Mouse (Mus musculus) MEL (cell line): ENCODE measurements around the gene Macrod2. TPM values are rescaled to one million over a fixed set of nuclear protein-coding genes. Genes with fewer than 3 reads are reported as not detected.

Source experiments
- DNase-seq: peaks from one replicate; pipeline ENCODE4 v3.0.0; 2011; ENCODE audit warnings: low read depth, low spot score
- H3K27ac ChIP-seq: 2 replicates; pipeline ENCODE4 v1.5.1; 2012; ENCODE audit warnings: low read depth, mild to moderate bottlenecking, control low read depth, low read length, moderate library complexity; ENCODE audit not compliant: control insufficient read depth
- H3K27me3 ChIP-seq, 2 experiments: fragments of 150-350 bp in 1 of 2; sonication (generic) in 1 of 2; 2 replicates each; pipeline ENCODE4 v1.6.1; 2012; ENCODE audit warnings: low read length in 2 of 2, mild to moderate bottlenecking in 2 of 2, improper control_type of control experiment in 1 of 2, moderate library complexity in 1 of 2; ENCODE audit not compliant: insufficient read depth in 2 of 2, control insufficient read depth in 1 of 2
- H3K36me3 ChIP-seq, 2 experiments: 2 replicates each; pipeline ENCODE4 v1.6.1; 2012 to 2014; ENCODE audit warnings: low read length in 2 of 2, improper control_type of control experiment in 1 of 2, inconsistent platforms in 1 of 2, mild to moderate bottlenecking in 1 of 2; ENCODE audit not compliant: insufficient read depth in 2 of 2, control insufficient read depth in 1 of 2
- H3K4me1 ChIP-seq, 2 experiments: fragments of 150-350 bp in 1 of 2; sonication (generic) in 1 of 2; 2 replicates each; pipeline ENCODE4 v1.6.1; 2012; ENCODE audit warnings: low read length in 2 of 2, improper control_type of control experiment in 1 of 2, mild to moderate bottlenecking in 1 of 2; ENCODE audit not compliant: insufficient read depth in 2 of 2, control insufficient read depth in 1 of 2
- H3K4me3 ChIP-seq, 2 experiments: fragments of 150-350 bp in 1 of 2; sonication (generic) in 1 of 2; 2 replicates each; pipeline ENCODE4 v1.5.1; 2012; ENCODE audit warnings: low read depth in 2 of 2, low read length in 2 of 2, mild to moderate bottlenecking in 2 of 2, moderate library complexity in 2 of 2, control low read depth in 1 of 2, improper control_type of control experiment in 1 of 2; ENCODE audit not compliant: control insufficient read depth in 1 of 2, insufficient read depth in 1 of 2
- H3K79me2 ChIP-seq: 2 replicates; pipeline ENCODE4 v1.6.1; 2012; ENCODE audit warnings: mild to moderate bottlenecking, low read length, moderate library complexity; ENCODE audit not compliant: control insufficient read depth, poor library complexity, insufficient read depth
- H3K9ac ChIP-seq: 2 replicates; pipeline ENCODE4 v1.6.1; 2012; ENCODE audit warnings: low read depth, mild to moderate bottlenecking, control low read depth, low read length, moderate library complexity; ENCODE audit not compliant: control insufficient read depth, poor library complexity, severe bottlenecking
- H3K9me3 ChIP-seq: fragments of 150-350 bp; sonication (generic); replicated peaks from 2 replicates; pipeline ENCODE4 v1.6.1; 2012; ENCODE audit warnings: mild to moderate bottlenecking, low read length, improper control_type of control experiment, moderate library complexity; ENCODE audit not compliant: insufficient read depth
- BHLHE40 ChIP-seq: IDR thresholded peaks from 2 replicates; pipeline ENCODE4 v1.6.1; 2012; ENCODE audit warnings: low read depth, mild to moderate bottlenecking, inconsistent platforms, low read length, improper control_type of control experiment, borderline replicate concordance
- E2F4 ChIP-seq: IDR thresholded peaks from 2 replicates; pipeline ENCODE4 v1.6.1; 2011; ENCODE audit warnings: low read depth, low read length, improper control_type of control experiment, borderline replicate concordance
- ELF1 ChIP-seq: IDR thresholded peaks from 2 replicates; pipeline ENCODE4 v1.6.1; 2014; ENCODE audit warnings: low read depth, mild to moderate bottlenecking, inconsistent platforms, low read length, improper control_type of control experiment, moderate library complexity
- EP300 ChIP-seq, 2 experiments: IDR thresholded peaks; 2 replicates each; pipeline ENCODE4 v1.6.1; 2011; ENCODE audit warnings: improper control_type of control experiment in 2 of 2, low read length in 2 of 2, low read depth in 1 of 2, mild to moderate bottlenecking in 1 of 2
- ETS1 ChIP-seq: IDR thresholded peaks from 2 replicates; pipeline ENCODE4 v1.6.1; 2012; ENCODE audit warnings: low read depth, mild to moderate bottlenecking, inconsistent platforms, low read length, improper control_type of control experiment, moderate library complexity
- GATA1 ChIP-seq: IDR thresholded peaks from 2 replicates; pipeline ENCODE4 v1.6.1; 2011; ENCODE audit warnings: low read depth, low read length, improper control_type of control experiment
- HCFC1 ChIP-seq: IDR thresholded peaks from 2 replicates; pipeline ENCODE4 v1.6.1; 2012; ENCODE audit warnings: low read depth, mild to moderate bottlenecking, inconsistent platforms, low read length, improper control_type of control experiment, moderate library complexity
- KAT2A ChIP-seq: conservative IDR thresholded peaks from 2 replicates; pipeline ENCODE4 v1.6.1; 2012; ENCODE audit warnings: low read depth, low read length, improper control_type of control experiment, inconsistent platforms
- MAFK ChIP-seq: IDR thresholded peaks from 2 replicates; pipeline ENCODE4 v1.6.1; 2011; ENCODE audit warnings: low read depth, mild to moderate bottlenecking, low read length, improper control_type of control experiment, borderline replicate concordance
- MAZ ChIP-seq: IDR thresholded peaks from 2 replicates; pipeline ENCODE4 v1.6.1; 2012; ENCODE audit warnings: low read depth, mild to moderate bottlenecking, inconsistent platforms, low read length, improper control_type of control experiment
- MEF2A ChIP-seq: IDR thresholded peaks from 2 replicates; pipeline ENCODE4 v1.6.1; 2014; ENCODE audit warnings: low read depth, mild to moderate bottlenecking, inconsistent platforms, low read length, improper control_type of control experiment; ENCODE audit not compliant: poor library complexity, insufficient replicate concordance, severe bottlenecking; ENCODE audit errors: extremely low read depth
- MYC ChIP-seq: IDR thresholded peaks from 2 replicates; pipeline ENCODE4 v1.6.1; 2011; ENCODE audit warnings: low read depth, mild to moderate bottlenecking, low read length, improper control_type of control experiment, moderate library complexity
- NELFE ChIP-seq: IDR thresholded peaks from 2 replicates; pipeline ENCODE4 v1.6.1; 2011; ENCODE audit warnings: low read depth, low read length, improper control_type of control experiment
- NRF1 ChIP-seq: IDR thresholded peaks from 2 replicates; pipeline ENCODE4 v1.6.1; 2014; ENCODE audit warnings: low read depth, mild to moderate bottlenecking, inconsistent platforms, low read length, improper control_type of control experiment, moderate library complexity; ENCODE audit not compliant: poor library complexity, insufficient read depth, severe bottlenecking
- POLR2A ChIP-seq, 2 experiments: IDR thresholded peaks; 2 replicates each; pipeline ENCODE4 v1.6.1; 2011 to 2012; ENCODE audit warnings: low read length in 2 of 2, mild to moderate bottlenecking in 2 of 2, control low read depth in 1 of 2, improper control_type of control experiment in 1 of 2, low read depth in 1 of 2, moderate library complexity in 1 of 2; ENCODE audit not compliant: control insufficient read depth in 1 of 2, insufficient read depth in 1 of 2, poor library complexity in 1 of 2
- POLR2AphosphoS2 ChIP-seq: IDR thresholded peaks from 2 replicates; pipeline ENCODE4 v1.6.1; 2011; ENCODE audit warnings: low read length, improper control_type of control experiment
- POLR2AphosphoS5 ChIP-seq: IDR thresholded peaks from 2 replicates; pipeline ENCODE4 v1.6.1; 2012; ENCODE audit warnings: low read depth, borderline replicate concordance, mild to moderate bottlenecking, inconsistent platforms, low read length, moderate library complexity, mixed read lengths
- RCOR1 ChIP-seq: IDR thresholded peaks from 2 replicates; pipeline ENCODE4 v1.6.1; 2012; ENCODE audit warnings: low read depth, mild to moderate bottlenecking, inconsistent platforms, low read length, improper control_type of control experiment
- SIN3A ChIP-seq: IDR thresholded peaks from 2 replicates; pipeline ENCODE4 v1.6.1; 2012; ENCODE audit warnings: low read length, improper control_type of control experiment, inconsistent platforms
- SMC3 ChIP-seq: IDR thresholded peaks from 2 replicates; pipeline ENCODE4 v1.6.1; 2011; ENCODE audit warnings: low read depth, low read length, improper control_type of control experiment
- TBP ChIP-seq: IDR thresholded peaks from 2 replicates; pipeline ENCODE4 v1.8.0; 2011; ENCODE audit warnings: low read depth, low read length, improper control_type of control experiment
- TCF12 ChIP-seq: IDR thresholded peaks from 2 replicates; pipeline ENCODE4 v1.6.1; 2014; ENCODE audit warnings: low read depth, mild to moderate bottlenecking, inconsistent platforms, low read length, improper control_type of control experiment, moderate library complexity
- UBTF ChIP-seq: IDR thresholded peaks from 2 replicates; pipeline ENCODE4 v1.6.1; 2012; ENCODE audit warnings: low read depth, mild to moderate bottlenecking, inconsistent platforms, low read length, improper control_type of control experiment, moderate library complexity, borderline replicate concordance; ENCODE audit not compliant: insufficient read depth
- ZKSCAN1 ChIP-seq: IDR thresholded peaks from 2 replicates; pipeline ENCODE4 v1.6.1; 2012; ENCODE audit warnings: low read depth, mild to moderate bottlenecking, inconsistent platforms, low read length, improper control_type of control experiment, moderate library complexity
- ZMIZ1 ChIP-seq: IDR thresholded peaks from 2 replicates; pipeline ENCODE4 v1.6.1; 2012; ENCODE audit warnings: low read depth, mild to moderate bottlenecking, inconsistent platforms, low read length, improper control_type of control experiment, moderate library complexity
- polyA plus RNA-seq, 2 experiments: library from polyadenylated mRNA; stranded (reverse) in 1 of 2; unstranded in 1 of 2; fragments of >175 nt in 1 of 2; fragments of >200 nt in 1 of 2; gene quantifications; 2 replicates each; pipeline versions ENCODE4 v1.2.1 to v1.2.4; 2012; ENCODE audit warnings: low replicate concordance in 2 of 2, low read depth in 1 of 2; ENCODE audit not compliant: insufficient read length in 2 of 2, insufficient read depth in 1 of 2, missing spikeins in 1 of 2
- total RNA-seq: library from RNA; depleted of rRNA; stranded (reverse); fragments of 300-350 nt; gene quantifications from 2 replicates; pipeline ENCODE4 v1.2.3, GENCODE M21; 2012

The Macrod2 gene
- total and polyA plus RNA-seq, 3 experiments, result not detected

DNA sequence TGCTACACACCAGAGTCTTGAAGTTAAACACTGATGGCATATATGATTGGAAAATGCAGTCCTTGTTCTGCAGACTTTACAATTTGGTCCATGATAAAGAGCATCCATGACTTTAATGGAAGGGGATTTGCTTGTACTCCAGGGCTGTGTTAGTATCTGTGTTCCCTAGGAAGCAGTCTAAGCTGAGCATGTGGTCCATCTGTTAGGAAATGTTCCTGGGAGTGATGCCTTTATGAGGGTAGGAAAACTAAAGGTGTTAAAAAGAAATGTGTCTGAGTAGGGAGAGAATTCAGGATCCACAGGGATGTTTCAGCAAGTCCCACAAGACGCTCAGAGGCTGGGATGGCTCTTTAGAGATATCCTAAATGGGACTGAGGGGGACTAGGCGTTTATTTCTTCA is 564.1 kb downstream of the Macrod2 start:
- Histone ChIP-seq H3K36me3 (no peaks in the 10 kb centered on the region), H3K27ac (no peak overlapping the region), H3K9ac (no peak overlapping the region), H3K9me3 (no peaks in the 10 kb centered on the region), H3K4me1 (no peaks in the 10 kb centered on the region), H3K27me3 (no peaks in the 10 kb centered on the region), H3K79me2 (no peaks in the 10 kb centered on the region), H3K4me3 (no peak overlapping the region)
- no peak for DNase-seq
- no peak for TF ChIP-seq E2F4
- no peak for TF ChIP-seq MAFK
- TF ChIP-seq KAT2A, result no peak
- no peak for TF ChIP-seq MYC
- TF ChIP-seq HCFC1, result no peak
- TF ChIP-seq TCF12, result no peak
- no peak for TF ChIP-seq GATA1
- no peak for TF ChIP-seq NRF1
- TF ChIP-seq RCOR1, result no peak
- TF ChIP-seq EP300 (IDR thresholded peaks at IDR 0.05; ENCODE audit: low read depth in 1 of 2, low read length in 2 of 2), result no peak
- TF ChIP-seq SMC3, result no peak
- TF ChIP-seq BHLHE40, result no peak

DNA sequence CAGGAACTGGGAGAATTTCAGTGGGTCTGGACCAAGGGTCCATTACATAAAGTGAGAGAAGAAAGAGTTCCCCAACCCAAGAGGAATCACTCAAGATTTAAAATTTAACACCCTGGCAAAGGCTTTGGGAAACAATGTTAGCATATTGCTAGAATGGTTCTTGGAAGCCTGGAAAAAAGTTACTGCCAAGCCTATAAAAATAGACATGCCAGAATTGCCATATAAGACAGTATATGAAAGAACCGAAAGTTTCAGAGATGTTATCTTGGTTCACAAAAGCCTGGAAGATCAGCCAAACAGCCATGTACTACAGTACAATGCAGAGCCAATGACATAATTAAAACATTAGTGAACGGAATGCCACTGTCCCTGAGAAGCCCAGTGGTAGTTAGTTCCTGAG is 575.1 kb downstream of the Macrod2 start:
- no peak for TF ChIP-seq BHLHE40
- no peak for TF ChIP-seq HCFC1
- TF ChIP-seq POLR2AphosphoS5, result no peak
- TF ChIP-seq GATA1, result no peak
- TF ChIP-seq ZKSCAN1, result no peak
- no peak for TF ChIP-seq MAZ
- no peak for TF ChIP-seq POLR2A (IDR thresholded peaks at IDR 0.05; ENCODE audit: control insufficient read depth in 1 of 2, insufficient read depth in 1 of 2, low read depth in 1 of 2, low read length in 2 of 2, poor library complexity in 1 of 2)
- no peak for TF ChIP-seq ELF1
- no peak for TF ChIP-seq UBTF
- no peak for TF ChIP-seq MYC
- TF ChIP-seq ETS1, result no peak
- no peak for TF ChIP-seq MAFK
- TF ChIP-seq NELFE, result no peak
- no peak for TF ChIP-seq KAT2A
- TF ChIP-seq SIN3A, result no peak
- no peak for TF ChIP-seq POLR2AphosphoS2
- no peak for TF ChIP-seq ZMIZ1
- no peak for TF ChIP-seq MEF2A
- no peak for TF ChIP-seq TBP
- TF ChIP-seq NRF1, result no peak
- Histone ChIP-seq H3K4me1 (no peaks in the 10 kb centered on the region), H3K4me3 (no peak overlapping the region), H3K9me3 (no peaks in the 10 kb centered on the region), H3K27me3 (no peaks in the 10 kb centered on the region), H3K9ac (no peak overlapping the region), H3K79me2 (no peaks in the 10 kb centered on the region), H3K36me3 (no peaks in the 10 kb centered on the region), H3K27ac (no peak overlapping the region)
- DNase-seq, result no peak
